Mouse (Mus musculus) kidney, embryonic 16.5 days (tissue): ENCODE data around the gene Rxfp2. TPM values are rescaled to one million over a fixed set of nuclear protein-coding genes. Genes with fewer than 3 reads are reported as not detected.
A peak's percentile ranks its signal among the peaks of the same experiment; 100 is the strongest.

Experiments
- ATAC-seq: fragments of 200-750 bp; cut with Nextera tagmentation; 2 replicates; pipeline ENCODE4 v1.8.0; 2017; ENCODE audit warnings: moderate TSS enrichment; ENCODE audit not compliant: low FRiP score, low TSS enrichment
- H3K27ac ChIP-seq: fragments of 300-500 bp; sonication (generic); 2 replicates; pipeline ENCODE4 v1.5.1; 2014; ENCODE audit warnings: low read length
- H3K27me3 ChIP-seq: fragments of 300-500 bp; sonication (generic); 2 replicates; pipeline ENCODE4 v1.6.1; 2014; ENCODE audit warnings: low read length, control low read depth, mixed read lengths; ENCODE audit not compliant: insufficient read depth
- H3K36me3 ChIP-seq: fragments of 300-500 bp; sonication (generic); 2 replicates; pipeline ENCODE4 v1.6.1; 2014; ENCODE audit warnings: low read length, control low read depth, mixed read lengths; ENCODE audit not compliant: insufficient read depth
- H3K4me1 ChIP-seq: fragments of 300-500 bp; sonication (generic); 2 replicates; pipeline ENCODE4 v1.6.1; 2014; ENCODE audit warnings: low read length, control low read depth, mixed read lengths; ENCODE audit not compliant: insufficient read depth
- H3K4me2 ChIP-seq: fragments of 300-500 bp; sonication (generic); replicated peaks from 2 replicates; pipeline ENCODE4 v1.6.1; 2014; ENCODE audit warnings: low read depth, low read length
- H3K4me3 ChIP-seq: fragments of 300-500 bp; sonication (generic); 2 replicates; pipeline ENCODE4 v1.5.1; 2014; ENCODE audit warnings: mild to moderate bottlenecking, low read length
- H3K9ac ChIP-seq: fragments of 300-500 bp; sonication (generic); replicated peaks from 2 replicates; pipeline ENCODE4 v1.6.1; 2014; ENCODE audit warnings: low read length
- H3K9me3 ChIP-seq: fragments of 300-500 bp; sonication (generic); 2 replicates; pipeline ENCODE4 v1.6.1; 2016; ENCODE audit warnings: low read length, control low read depth
- WGBS: fragments of 180-500 bp; shearing (Covaris S2); extraction: QIAGEN DNeasy Blood & Tissue Kit; methylation state at CpG from one replicate; pipeline ENCODE4 v1.1.7; 2014; 5-methylcytosine and 5-hydroxymethylcytosine counted together
- polyA plus RNA-seq: library from polyadenylated mRNA; unstranded; fragments of >200 nt; fragmentation: Nextera tagmentation; extraction: Ambion mirVana; gene quantifications from 2 replicates; pipeline ENCODE4 v1.2.1, GENCODE M21; 2015

Rxfp2 gene
- polyA plus RNA-seq, 1 experiment from 2014 or later, result 3.2 TPM

- Histone ChIP-seq H3K36me3 (no peaks in the 10 kb centered on the region), H3K9ac (no peak overlapping the region), H3K4me1 (no peaks in the 10 kb centered on the region), H3K4me2 (no peak overlapping the region), H3K9me3 (no peaks in the 10 kb centered on the region; the same call in 1 of the 2 replicates), H3K4me3 (no peak overlapping the region), H3K27ac (no peak overlapping the region), H3K27me3 (no peaks in the 10 kb centered on the region)
- ATAC-seq, result no peak
- WGBS, result 85% methylated on average over 6 of the region's 6 CpGs
These were observed 98.4 kb downstream of the Rxfp2 start for GRCm38 (mm10) chr5:150116906-150117216.

- no peak overlapping the region for H3K9ac ChIP-seq
- no peaks in the 10 kb centered on the region for H3K36me3 ChIP-seq
- no peak overlapping the region for H3K27ac ChIP-seq
- H3K9me3 ChIP-seq, result no peaks in the 10 kb centered on the region; the same call in 1 of the 2 replicates
- no peaks in the 10 kb centered on the region for H3K27me3 ChIP-seq
- H3K4me1 ChIP-seq, result no peaks in the 10 kb centered on the region
- WGBS, result 18% methylated on average over 8 of the region's 8 CpGs
- ATAC-seq, result no peak
- H3K4me3 ChIP-seq, result peak overlapping the region; percentile 68
- H3K4me2 ChIP-seq, result peak overlapping the region; percentile 80
These were observed 99.6 kb downstream of the Rxfp2 start for GRCm38 (mm10) chr5:150118124-150118454.

GRCm38 (mm10) chr5:150118455-150119241, 100.2 kb downstream of the Rxfp2 start, which contains the start of gene Fry:
TSS of gene Fry (plus strand) at chr5:150118645.
- H3K4me1 ChIP-seq, result no peaks in the 10 kb centered on the region
- H3K27me3 ChIP-seq, result no peaks in the 10 kb centered on the region
- peak within 1 kb of the TSS; percentile 80 for H3K4me2 ChIP-seq
- H3K9me3 ChIP-seq, result no peaks in the 10 kb centered on the region; the same call in 1 of the 2 replicates
- peak within 1 kb of the TSS; percentile 40 for H3K9ac ChIP-seq
- H3K36me3 ChIP-seq, result no peaks in the 10 kb centered on the region
- under 1% methylated on average over 49 of the region's 68 CpGs for WGBS
- peak within 1 kb of the TSS; percentile 68 for H3K4me3 ChIP-seq
- peak; percentile 99 for ATAC-seq
- no peak within 1 kb of the TSS for H3K27ac ChIP-seq

- 89% methylated on average over 8 of the region's 8 CpGs for WGBS
- no peak overlapping the region for H3K27ac ChIP-seq
- H3K4me1 ChIP-seq, result no peaks in the 10 kb centered on the region
- H3K4me3 ChIP-seq, result no peak overlapping the region
- H3K9ac ChIP-seq, result no peak overlapping the region
- H3K36me3 ChIP-seq, result no peaks in the 10 kb centered on the region
- H3K9me3 ChIP-seq, result no peaks in the 10 kb centered on the region; the same call in 1 of the 2 replicates
- no peak overlapping the region for H3K4me2 ChIP-seq
- no peaks in the 10 kb centered on the region for H3K27me3 ChIP-seq
- no peak for ATAC-seq
These were observed 102.2 kb downstream of the Rxfp2 start for GRCm38 (mm10) chr5:150120676-150121075.

GRCm38 (mm10) chr5:150122095-150122494, 103.6 kb downstream of the Rxfp2 start:
- no peaks in the 10 kb centered on the region for H3K4me1 ChIP-seq
- no peak overlapping the region for H3K4me3 ChIP-seq
- 84% methylated on average over 4 of the region's 4 CpGs for WGBS
- H3K27ac ChIP-seq, result no peak overlapping the region
- H3K36me3 ChIP-seq, result no peaks in the 10 kb centered on the region
- no peak for ATAC-seq
- H3K9ac ChIP-seq, result no peak overlapping the region
- H3K9me3 ChIP-seq, result no peaks in the 10 kb centered on the region; the same call in 1 of the 2 replicates
- no peaks in the 10 kb centered on the region for H3K27me3 ChIP-seq
- no peak overlapping the region for H3K4me2 ChIP-seq

- no peaks in the 10 kb centered on the region for H3K9me3 ChIP-seq
- no peak for ATAC-seq
- no peaks in the 10 kb centered on the region for H3K27me3 ChIP-seq
- WGBS, result 79% methylated on average over 2 of the region's 2 CpGs
- H3K4me1 ChIP-seq, result no peaks in the 10 kb centered on the region
- no peaks in the 10 kb centered on the region for H3K36me3 ChIP-seq
- H3K9ac ChIP-seq, result no peak overlapping the region
- no peak overlapping the region for H3K4me3 ChIP-seq
- no peak overlapping the region for H3K4me2 ChIP-seq
- no peak overlapping the region for H3K27ac ChIP-seq
These were observed 104.1 kb downstream of the Rxfp2 start for GRCm38 (mm10) chr5:150122571-150122970.

- Histone ChIP-seq H3K27me3 (no peaks in the 10 kb centered on the region), H3K4me3 (no peak overlapping the region), H3K9ac (no peak overlapping the region), H3K4me2 (no peak overlapping the region), H3K4me1 (no peaks in the 10 kb centered on the region), H3K27ac (no peak overlapping the region), H3K36me3 (no peaks in the 10 kb centered on the region), H3K9me3 (no peaks in the 10 kb centered on the region)
- no peak for ATAC-seq
- WGBS, result 83% methylated on average over 9 of the region's 9 CpGs
These were observed 107.4 kb downstream of the Rxfp2 start for GRCm38 (mm10) chr5:150125920-150126319.

- Histone ChIP-seq H3K9me3 (no peaks in the 10 kb centered on the region), H3K27ac (no peak overlapping the region), H3K4me3 (no peak overlapping the region), H3K4me1 (no peaks in the 10 kb centered on the region), H3K27me3 (no peaks in the 10 kb centered on the region), H3K9ac (no peak overlapping the region), H3K4me2 (no peak overlapping the region), H3K36me3 (no peaks in the 10 kb centered on the region)
- WGBS, result 85% methylated on average over 8 of the region's 8 CpGs
- no peak for ATAC-seq
These were observed 110.0 kb downstream of the Rxfp2 start for GRCm38 (mm10) chr5:150128432-150128831.

- 87% methylated on average over 7 of the region's 7 CpGs for WGBS
- Histone ChIP-seq H3K27ac (no peak overlapping the region), H3K4me3 (no peak overlapping the region), H3K9ac (no peak overlapping the region), H3K27me3 (no peaks in the 10 kb centered on the region), H3K4me1 (no peaks in the 10 kb centered on the region), H3K36me3 (no peaks in the 10 kb centered on the region), H3K9me3 (no peaks in the 10 kb centered on the region), H3K4me2 (no peak overlapping the region)
- no peak for ATAC-seq
These were observed 111.7 kb downstream of the Rxfp2 start for GRCm38 (mm10) chr5:150130144-150130543.

- Histone ChIP-seq H3K4me1 (no peaks in the 10 kb centered on the region), H3K4me2 (no peak overlapping the region), H3K36me3 (no peaks in the 10 kb centered on the region), H3K27me3 (no peaks in the 10 kb centered on the region), H3K9ac (no peak overlapping the region), H3K4me3 (no peak overlapping the region), H3K9me3 (no peaks in the 10 kb centered on the region), H3K27ac (no peak overlapping the region)
- WGBS, result 86% methylated on average over 7 of the region's 7 CpGs
- no peak for ATAC-seq
These were observed 112.7 kb downstream of the Rxfp2 start for GRCm38 (mm10) chr5:150131166-150131565.
